Mouse (Mus musculus) kidney, adult 11 months (tissue): ENCODE results near the gene Tgfbr3.
A peak's percentile ranks its signal among the peaks of the same experiment; 100 is the strongest.
"Not testable (repeated sequence)": the region's sequence is repeated elsewhere in the genome, so short reads cannot be mapped to it uniquely, and the experiment has no call there.

Experiments used
- DNase-seq: peaks from one replicate; pipeline ENCODE4 v3.0.0; 2022

Tgfbr3 gene

GRCm38 (mm10) chr5:107276186-107276585, 13.2 kb downstream of the Tgfbr3 start:
- no peak for DNase-seq

- DNase-seq = peak; percentile 48
Observed at GRCm38 (mm10) chr5:107272252-107273028, 17.0 kb downstream of the Tgfbr3 start.

- DNase-seq = peak; percentile 72
Observed at GRCm38 (mm10) chr5:107269006-107269328, 20.5 kb downstream of the Tgfbr3 start.

GRCm38 (mm10) chr5:107268121-107269005, 21.1 kb downstream of the Tgfbr3 start:
- DNase-seq = peak; percentile 39

GRCm38 (mm10) chr5:107266566-107266965, 22.9 kb downstream of the Tgfbr3 start:
- DNase-seq = no peak

- DNase-seq = no peak
Observed at GRCm38 (mm10) chr5:107264426-107265360, 24.7 kb downstream of the Tgfbr3 start.

- DNase-seq = no peak
Observed at GRCm38 (mm10) chr5:107263836-107264235, 25.6 kb downstream of the Tgfbr3 start.

- DNase-seq = no peak
Observed at GRCm38 (mm10) chr5:107261930-107262329, 27.5 kb downstream of the Tgfbr3 start.

- no peak for DNase-seq
Observed at GRCm38 (mm10) chr5:107260708-107261495, 28.5 kb downstream of the Tgfbr3 start.

- DNase-seq = no peak
Observed at GRCm38 (mm10) chr5:107259487-107260040, 29.9 kb downstream of the Tgfbr3 start.

- no peak for DNase-seq
Observed at GRCm38 (mm10) chr5:107253395-107253794, 36.0 kb downstream of the Tgfbr3 start.

GRCm38 (mm10) chr5:107252435-107252834, 37.0 kb downstream of the Tgfbr3 start:
- DNase-seq = no peak

GRCm38 (mm10) chr5:107251751-107252305, 37.6 kb downstream of the Tgfbr3 start:
- DNase-seq = peak; percentile 62

GRCm38 (mm10) chr5:107250548-107251272, 38.7 kb downstream of the Tgfbr3 start:
- no peak for DNase-seq

GRCm38 (mm10) chr5:107248732-107249131, 40.7 kb downstream of the Tgfbr3 start:
- no peak for DNase-seq

GRCm38 (mm10) chr5:107248302-107248701, 41.1 kb downstream of the Tgfbr3 start:
- not testable (repeated sequence) for DNase-seq

- DNase-seq = no peak
Observed at GRCm38 (mm10) chr5:107247786-107248185, 41.6 kb downstream of the Tgfbr3 start.

- DNase-seq = no peak
Observed at GRCm38 (mm10) chr5:107243445-107243844, 46.0 kb downstream of the Tgfbr3 start.

- no peak for DNase-seq
Observed at GRCm38 (mm10) chr5:107242993-107243392, 46.4 kb downstream of the Tgfbr3 start.

GRCm38 (mm10) chr5:107240276-107240675, 49.2 kb downstream of the Tgfbr3 start:
- no peak for DNase-seq
